Mouse (Mus musculus): ENCODE measurements around the gene Gsta2. TPM values are rescaled to one million over a fixed set of nuclear protein-coding genes. Genes with fewer than 3 reads are reported as not detected.
A peak's percentile ranks its signal among the peaks of the same experiment; 100 is the strongest.
"Not testable (repeated sequence)": the region's sequence is repeated elsewhere in the genome, so short reads cannot be mapped to it uniquely, and the experiment has no call there.

Gene Gsta2
- total RNA-seq, 2 experiments from 2014 or later = not detected

GRCm38 (mm10) chr9:78314696-78315095 lies 40.9 kb downstream of the Gsta2 start, which contains the start of gene Omt2a:
Omt2a (minus strand) TSS chr9:78314796.
- DNase-seq (ENCODE audit: low spot score in 2 of 2) = no peak

- not testable (repeated sequence) for DNase-seq (ENCODE audit: low spot score in 2 of 2)
Observed at GRCm38 (mm10) chr9:78308122-78308521, 47.5 kb downstream of the Gsta2 start.

GRCm38 (mm10) chr9:78299143-78299542 lies 56.4 kb downstream of the Gsta2 start:
- not testable (repeated sequence) for DNase-seq (ENCODE audit: low spot score in 2 of 2)

- DNase-seq (ENCODE audit: low spot score in 2 of 2) = no peak
Observed at GRCm38 (mm10) chr9:78298232-78298631, 57.4 kb downstream of the Gsta2 start.

- DNase-seq (ENCODE audit: low spot score in 2 of 2) = peak in 1 of 2 experiments; percentile 11
Observed at GRCm38 (mm10) chr9:78296089-78296488, 59.5 kb downstream of the Gsta2 start.

GRCm38 (mm10) chr9:78294781-78295180 lies 60.8 kb downstream of the Gsta2 start:
- DNase-seq (ENCODE audit: low spot score in 2 of 2) = not testable (repeated sequence)

- DNase-seq (ENCODE audit: low spot score in 2 of 2) = not testable (repeated sequence)
Observed at GRCm38 (mm10) chr9:78293683-78294082, 61.9 kb downstream of the Gsta2 start.

GRCm38 (mm10) chr9:78292462-78292861 lies 63.1 kb downstream of the Gsta2 start:
- not testable (repeated sequence) for DNase-seq (ENCODE audit: low spot score in 2 of 2)

GRCm38 (mm10) chr9:78289723-78290122 lies 65.9 kb downstream of the Gsta2 start, which contains the start of gene Gm10639:
Gm10639 (plus strand) TSS chr9:78289923.
- DNase-seq (ENCODE audit: low spot score in 2 of 2) = not testable (repeated sequence)

- DNase-seq (ENCODE audit: low spot score in 2 of 2) = not testable (repeated sequence)
Observed at GRCm38 (mm10) chr9:78289063-78289462, 66.5 kb downstream of the Gsta2 start.

GRCm38 (mm10) chr9:78282002-78282711 lies 73.4 kb downstream of the Gsta2 start:
- DNase-seq (ENCODE audit: low spot score in 2 of 2) = not testable (repeated sequence)

Other genes with a start within 250 kb of the Gsta2 start
- 10 to 100 TPM; 48.1 to 49.1 TPM for gene Fbxo9, start 246.7 kb downstream of the Gsta2 start, total RNA-seq (2021)
- gene Ick, start 246.6 kb downstream of the Gsta2 start, total RNA-seq (2021) = 10 to 100 TPM; 26.0 to 31.0 TPM
- 1 to 10 TPM; 7.1 to 8.6 TPM for gene Gsta4, start 173.0 kb downstream of the Gsta2 start, total RNA-seq (2021)
- not detected for gene Gsta1, start 125.1 kb downstream of the Gsta2 start, total RNA-seq (2021)
- gene Gm3776, start 98.7 kb downstream of the Gsta2 start, total RNA-seq (2021) = not detected
- not detected for gene Gm10639, start 65.9 kb downstream of the Gsta2 start, total RNA-seq (2021)
- gene Omt2a, start 41.0 kb downstream of the Gsta2 start, total RNA-seq (2021) = not detected
- gene Omt2b, start 28.2 kb downstream of the Gsta2 start, total RNA-seq (2021) = not detected
- gene Dppa5a, start 12.4 kb upstream of the Gsta2 start, total RNA-seq (2021) = not detected
- under 1 TPM in 1 of 2 experiments, not detected in 1; 0.20 TPM for gene Ooep, start 22.9 kb upstream of the Gsta2 start, total RNA-seq (2021)
- under 1 TPM; 0.12 to 0.18 TPM for gene Ddx43, start 40.0 kb upstream of the Gsta2 start, total RNA-seq (2021)
- 1 to 10 TPM; 1.3 to 1.7 TPM for gene Cgas, start 87.4 kb upstream of the Gsta2 start, total RNA-seq (2021)
- gene Mto1, start 92.4 kb upstream of the Gsta2 start, total RNA-seq (2021) = 10 to 100 TPM; 14.7 to 17.4 TPM
- under 1 TPM in 1 of 2 experiments, not detected in 1; 0.52 TPM for gene Gm17324, start 93.0 kb upstream of the Gsta2 start, total RNA-seq (2021)
- 1,000 to 10,000 TPM; 5,472 to 6,062 TPM for gene Eef1a1, start 133.4 kb upstream of the Gsta2 start, total RNA-seq (2021)
- gene Slc17a5, start 232.3 kb upstream of the Gsta2 start, total RNA-seq (2021) = 1 to 10 TPM; 7.6 to 7.9 TPM

Measured in gastrocnemius, postnatal 4 days (tissue).